Mouse (Mus musculus) left cerebral cortex, adult 18-20 months (tissue): Measurements from ENCODE around the gene Gm20517. TPM values are rescaled to one million over a fixed set of nuclear protein-coding genes. Genes with fewer than 3 reads are reported as not detected.
"Not testable (repeated sequence)": the region's sequence is repeated elsewhere in the genome, so short reads cannot be mapped to it uniquely, and the experiment has no call there.

ENCODE experiments used
- DNase-seq, 2 experiments: peaks; one replicate each; pipeline ENCODE4 v3.0.0; 2021 to 2022; ENCODE audit warnings: low spot score in 2 of 2, mixed read lengths in 1 of 2
- total RNA-seq, 2 experiments: library from RNA; stranded (reverse); gene quantifications; 2 replicates each; pipeline ENCODE4 v1.2.3; 2021

Gm20517 gene
- total RNA-seq, 2 experiments from 2014 or later = 3.3 to 8.3 TPM

GRCm38 (mm10) chr17:47625088-47625487, 13.7 kb downstream of the Gm20517 start:
- no peak for DNase-seq

GRCm38 (mm10) chr17:47626031-47626430, 14.6 kb downstream of the Gm20517 start:
- no peak for DNase-seq

- no peak for DNase-seq
Measured at GRCm38 (mm10) chr17:47627791-47628190, 16.4 kb downstream of the Gm20517 start.

GRCm38 (mm10) chr17:47628851-47629676, 17.7 kb downstream of the Gm20517 start:
- DNase-seq = peak; percentile 89 to 93

- DNase-seq = peak; percentile 24 to 30
Measured at GRCm38 (mm10) chr17:47629717-47630677, 18.6 kb downstream of the Gm20517 start.

- DNase-seq = no peak
Measured at GRCm38 (mm10) chr17:47630678-47631065, 19.3 kb downstream of the Gm20517 start, which contains the start of gene Usp49. Usp49 (plus strand) TSS chr17:47630690.

GRCm38 (mm10) chr17:47632181-47632840, 20.9 kb downstream of the Gm20517 start:
- no peak for DNase-seq

- no peak for DNase-seq
Measured at GRCm38 (mm10) chr17:47633999-47634770, 22.8 kb downstream of the Gm20517 start.

- DNase-seq = no peak
Measured at GRCm38 (mm10) chr17:47642992-47643391, 31.6 kb downstream of the Gm20517 start.

GRCm38 (mm10) chr17:47646683-47647082, 35.3 kb downstream of the Gm20517 start:
- DNase-seq = peak; percentile 22 to 30

- DNase-seq = no peak
Measured at GRCm38 (mm10) chr17:47648966-47649365, 37.6 kb downstream of the Gm20517 start.

- DNase-seq = no peak
Measured at GRCm38 (mm10) chr17:47651953-47652352, 40.6 kb downstream of the Gm20517 start.

GRCm38 (mm10) chr17:47654346-47654745, 43.0 kb downstream of the Gm20517 start:
- DNase-seq = not testable (repeated sequence)

- DNase-seq = no peak
Measured at GRCm38 (mm10) chr17:47655697-47656096, 44.3 kb downstream of the Gm20517 start.

- no peak for DNase-seq
Measured at GRCm38 (mm10) chr17:47657901-47658300, 46.5 kb downstream of the Gm20517 start.

- DNase-seq = no peak
Measured at GRCm38 (mm10) chr17:47658741-47659243, 47.4 kb downstream of the Gm20517 start.

- DNase-seq = no peak
Measured at GRCm38 (mm10) chr17:47663009-47663713, 51.8 kb downstream of the Gm20517 start.

GRCm38 (mm10) chr17:47664474-47664873, 53.1 kb downstream of the Gm20517 start:
- DNase-seq = no peak

GRCm38 (mm10) chr17:47669166-47669565, 57.8 kb downstream of the Gm20517 start:
- no peak for DNase-seq

- peak; percentile 28 to 64 for DNase-seq
Measured at GRCm38 (mm10) chr17:47671988-47672310, 60.6 kb downstream of the Gm20517 start.
